Mouse (Mus musculus): Measurements from ENCODE around the gene C1qtnf12. TPM values are rescaled to one million over a fixed set of nuclear protein-coding genes. Genes with fewer than 3 reads are reported as not detected.

C1qtnf12 gene
- polyA plus RNA-seq (2012; rRNA removed): 32.6 and 35.9 TPM in 2 replicates

DNA sequence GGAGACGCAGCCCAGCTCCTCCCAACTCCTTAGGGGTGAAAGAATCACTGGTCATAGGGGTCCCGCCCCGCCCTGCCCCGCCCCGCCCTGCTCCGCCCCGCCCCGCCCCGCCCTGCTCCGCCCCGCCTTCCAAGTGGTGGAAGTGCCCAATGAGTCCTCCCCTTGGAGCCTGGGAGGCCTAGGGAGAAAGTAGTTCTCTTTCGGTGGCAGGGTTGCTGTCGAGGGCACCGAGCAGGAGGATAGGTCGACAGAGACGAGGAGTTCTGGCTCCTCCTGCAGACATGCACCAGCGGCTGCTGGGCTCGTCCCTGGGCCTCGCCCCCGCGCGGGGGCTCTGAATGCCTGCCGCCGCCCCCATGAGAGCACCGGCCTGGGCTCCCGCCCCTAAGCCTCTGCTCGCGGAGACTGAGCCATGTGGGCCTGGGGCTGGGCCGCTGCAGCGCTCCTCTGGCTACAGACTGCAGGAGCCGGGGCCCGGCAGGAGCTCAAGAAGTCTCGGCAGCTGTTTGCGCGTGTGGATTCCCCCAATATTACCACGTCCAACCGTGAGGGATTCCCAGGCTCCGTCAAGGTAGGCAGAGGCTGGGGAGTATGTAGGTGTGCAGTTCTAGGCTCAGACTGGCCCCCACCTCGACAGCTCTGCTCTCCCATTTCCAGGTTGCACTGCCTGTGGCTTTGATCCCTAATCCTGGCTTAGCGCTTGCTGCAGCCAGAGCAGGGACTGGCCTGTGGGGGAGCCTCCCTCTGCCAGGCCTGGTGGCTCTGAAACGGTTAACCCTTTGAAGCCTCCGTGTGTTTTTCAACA is at the start of gene C1qtnf12:
Gene C1qtnf12, plus strand, starts transcription at position 152 of the 805 bp plus-strand sequence.

DNA sequence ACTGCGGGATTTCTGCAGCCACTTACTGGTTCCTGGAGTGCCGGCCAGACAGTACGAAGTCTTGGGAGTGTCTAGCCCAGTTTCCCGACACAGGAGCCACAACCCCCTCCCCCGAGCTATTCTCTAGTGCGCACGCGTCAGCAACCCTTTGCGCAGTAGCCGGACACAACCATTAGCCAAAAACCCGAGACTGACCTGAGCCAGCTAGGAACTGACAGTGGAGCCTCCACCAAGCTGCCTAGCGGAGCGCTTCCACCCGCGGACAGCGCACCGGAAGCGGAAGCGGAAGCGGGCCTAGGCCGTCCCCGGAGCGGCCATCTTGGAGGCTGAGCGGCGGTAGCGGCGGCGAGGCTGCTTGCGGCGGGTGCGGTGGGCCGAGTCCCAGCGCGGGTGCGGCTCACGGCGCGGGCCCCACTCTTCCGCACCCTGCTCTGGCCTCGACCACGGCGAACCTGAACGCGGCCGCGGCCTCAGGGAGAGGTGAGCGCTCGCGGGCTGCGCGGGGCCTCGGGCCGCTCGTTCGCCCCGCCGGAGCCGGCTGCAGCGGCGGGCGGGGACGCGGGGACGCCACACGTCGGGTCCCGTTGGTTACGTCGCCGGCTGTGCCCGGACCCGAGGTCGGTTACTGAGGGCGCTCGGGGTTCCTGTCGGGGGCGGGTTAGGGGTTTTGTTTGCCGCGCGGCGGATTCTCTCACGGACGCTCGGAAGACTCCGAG is 18.4 kb upstream of the C1qtnf12 start, which contains the start of gene Ube2j2:
Gene Ube2j2, plus strand, starts transcription at position 298 of the 716 bp plus-strand sequence.

DNA sequence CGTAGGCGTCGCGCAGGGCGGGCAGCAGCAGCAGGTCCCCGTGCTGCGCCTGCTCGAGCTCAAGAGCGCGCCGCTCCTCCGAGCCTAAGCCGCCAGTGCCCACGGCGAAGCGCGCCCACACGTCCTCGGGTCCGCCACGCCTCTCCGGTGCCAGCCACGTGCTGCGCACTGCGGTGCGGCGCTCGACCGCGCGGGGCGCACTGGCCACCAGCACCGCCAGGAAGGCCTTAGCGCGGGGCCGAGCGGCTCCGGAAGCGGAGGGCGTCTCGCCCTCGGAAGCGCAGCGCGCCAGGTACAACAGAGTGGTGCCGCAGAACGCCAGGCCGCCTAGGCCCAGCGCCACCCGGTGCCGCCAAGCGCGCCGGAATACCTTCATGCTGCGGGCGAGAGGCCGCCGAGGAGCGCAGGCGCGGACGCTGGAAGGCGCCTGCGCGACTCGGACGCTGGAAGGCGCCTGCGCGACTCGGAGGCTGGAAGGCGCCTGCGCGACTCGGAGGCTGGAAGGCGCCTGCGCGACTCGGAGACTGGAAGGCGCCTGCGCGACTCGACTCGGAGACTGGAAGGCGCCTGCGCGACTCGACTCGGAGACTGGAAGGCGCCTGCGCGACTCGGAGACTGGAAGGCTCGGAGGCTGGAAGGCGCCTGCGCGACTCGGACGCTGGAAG is 30.3 kb downstream of the C1qtnf12 start, which contains the start of the genes B3galt6 and Sdf4:
Gene B3galt6, minus strand, starts transcription at position 409 of the 665 bp plus-strand sequence.
Gene Sdf4, plus strand, starts transcription at position 632 of the 665 bp plus-strand sequence.

DNA sequence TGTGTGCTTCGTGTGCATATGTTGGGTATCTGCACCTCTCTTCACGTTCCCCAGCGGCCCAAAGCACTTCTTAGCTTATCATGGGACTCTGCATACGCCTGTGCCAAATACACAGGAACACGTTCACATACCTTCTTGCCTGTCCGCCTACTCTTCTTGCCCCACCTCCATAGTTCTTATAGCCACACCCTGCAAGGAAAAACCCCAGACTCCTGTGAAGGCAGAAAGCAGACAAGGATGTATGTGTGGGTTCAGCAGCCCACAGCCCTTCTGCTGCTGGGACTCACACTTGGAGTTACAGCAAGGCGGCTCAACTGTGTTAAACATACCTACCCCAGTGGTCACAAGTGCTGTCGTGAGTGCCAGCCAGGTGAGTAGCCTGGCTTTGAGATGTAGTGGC is 51.5 kb downstream of the C1qtnf12 start, which contains the start of gene Tnfrsf4:
Gene Tnfrsf4, plus strand, starts transcription at position 207 of the 400 bp plus-strand sequence.

Other genes with a start within 250 kb of the C1qtnf12 start
- gene Tmem240, start 227.5 kb upstream of the C1qtnf12 start, polyA plus RNA-seq (2012; rRNA removed): 0.09 and 0.20 TPM in 2 replicates
- gene Atad3a, start 201.2 kb upstream of the C1qtnf12 start, polyA plus RNA-seq (2012; rRNA removed): 37.8 and 42.2 TPM in 2 replicates
- gene Vwa1, start 187.6 kb upstream of the C1qtnf12 start, polyA plus RNA-seq (2012; rRNA removed): 0.12 and 0.18 TPM in 2 replicates
- gene Tmem88b, start 176.4 kb upstream of the C1qtnf12 start, polyA plus RNA-seq (2012; rRNA removed): 0.29 TPM in 2 replicates
- gene Ankrd65, start 171.9 kb upstream of the C1qtnf12 start, polyA plus RNA-seq (2012; rRNA removed): 0.02 TPM in 1 of 2 replicates, not detected in the other
- gene Mrpl20, start 159.4 kb upstream of the C1qtnf12 start, polyA plus RNA-seq (2012; rRNA removed): 68.5 and 74.1 TPM in 2 replicates
- 66.5 and 75.1 TPM in 2 replicates for gene Ccnl2, start 149.8 kb upstream of the C1qtnf12 start, polyA plus RNA-seq (2012; rRNA removed)
- gene Aurkaip1, start 131.0 kb upstream of the C1qtnf12 start, polyA plus RNA-seq (2012; rRNA removed): 76.4 and 80.4 TPM in 2 replicates
- gene Mxra8, start 122.6 kb upstream of the C1qtnf12 start, polyA plus RNA-seq (2012; rRNA removed): 5.0 and 5.9 TPM in 2 replicates
- gene Dvl1, start 114.9 kb upstream of the C1qtnf12 start, polyA plus RNA-seq (2012; rRNA removed): 18.2 and 20.1 TPM in 2 replicates
- gene Tas1r3, start 99.0 kb upstream of the C1qtnf12 start, polyA plus RNA-seq (2012; rRNA removed): 0.06 and 0.08 TPM in 2 replicates
- gene Cptp, start 92.9 kb upstream of the C1qtnf12 start, polyA plus RNA-seq (2012; rRNA removed): 4.5 and 5.1 TPM in 2 replicates
- gene Ints11, start 92.8 kb upstream of the C1qtnf12 start, polyA plus RNA-seq (2012; rRNA removed): 19.9 and 22.3 TPM in 2 replicates
- 14.5 and 17.2 TPM in 2 replicates for gene Pusl1, start 70.5 kb upstream of the C1qtnf12 start, polyA plus RNA-seq (2012; rRNA removed)
- gene Acap3, start 70.5 kb upstream of the C1qtnf12 start, polyA plus RNA-seq (2012; rRNA removed): 6.8 and 9.2 TPM in 2 replicates
- gene Ube2j2, start 18.5 kb upstream of the C1qtnf12 start, polyA plus RNA-seq (2012; rRNA removed): 34.7 and 36.6 TPM in 2 replicates
- 2.1 and 2.8 TPM in 2 replicates for gene B3galt6, start 30.3 kb downstream of the C1qtnf12 start, polyA plus RNA-seq (2012; rRNA removed)
- 30.4 and 33.1 TPM in 2 replicates for gene Sdf4, start 30.6 kb downstream of the C1qtnf12 start, polyA plus RNA-seq (2012; rRNA removed)
- 0.85 and 1.0 TPM in 2 replicates for gene Tnfrsf4, start 51.5 kb downstream of the C1qtnf12 start, polyA plus RNA-seq (2012; rRNA removed)
- gene Tnfrsf18, start 63.8 kb downstream of the C1qtnf12 start, polyA plus RNA-seq (2012; rRNA removed): 0.15 and 0.24 TPM in 2 replicates
- 0.43 and 0.44 TPM in 2 replicates for gene Ttll10, start 97.1 kb downstream of the C1qtnf12 start, polyA plus RNA-seq (2012; rRNA removed)
- gene 9430015G10Rik, start 147.7 kb downstream of the C1qtnf12 start, polyA plus RNA-seq (2012; rRNA removed): 12.7 and 17.1 TPM in 2 replicates
- 0.19 and 0.24 TPM in 2 replicates for gene Rnf223, start 168.2 kb downstream of the C1qtnf12 start, polyA plus RNA-seq (2012; rRNA removed)
- 19.0 and 20.7 TPM in 2 replicates for gene Agrn, start 235.2 kb downstream of the C1qtnf12 start, polyA plus RNA-seq (2012; rRNA removed)
- gene Isg15, start 238.5 kb downstream of the C1qtnf12 start, polyA plus RNA-seq (2012; rRNA removed): 9.9 and 16.3 TPM in 2 replicates
- 0.66 and 0.84 TPM in 2 replicates for gene AW011738, start 241.0 kb downstream of the C1qtnf12 start, polyA plus RNA-seq (2012; rRNA removed)